Mouse (Mus musculus): ENCODE data around the gene Mrpl45.

Gene Mrpl45

DNA sequence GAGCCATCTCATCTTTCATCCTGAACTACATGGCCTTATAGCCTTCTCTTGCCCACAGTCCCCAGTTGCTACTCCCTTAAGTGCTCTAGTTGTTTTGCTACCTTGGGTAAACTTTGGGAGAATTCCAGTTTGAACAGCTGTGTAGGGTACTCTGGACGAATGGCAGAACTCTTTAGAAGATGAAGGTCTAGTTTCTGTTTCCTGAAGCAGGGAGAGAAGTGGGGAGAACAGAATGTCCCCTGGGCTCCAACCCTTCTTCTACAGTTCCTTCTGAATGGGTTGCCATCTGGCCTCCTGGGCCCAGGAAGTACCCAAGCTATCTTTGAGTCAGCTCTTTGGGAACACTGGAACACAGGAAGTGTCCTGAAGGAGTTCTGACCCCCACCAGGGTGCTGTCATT, 18.4 kb downstream of the Mrpl45 start:
- DNase-seq (ENCODE audit: low spot score in 2 of 2), result no peak

- no peak for DNase-seq (ENCODE audit: low spot score in 2 of 2)
These were observed 18.9 kb downstream of the Mrpl45 start for GRCm38 (mm10) chr11:97334400-97334799.

- DNase-seq (ENCODE audit: low spot score in 2 of 2), result no peak
These were observed 20.7 kb downstream of the Mrpl45 start for GRCm38 (mm10) chr11:97336238-97336637.

DNA sequence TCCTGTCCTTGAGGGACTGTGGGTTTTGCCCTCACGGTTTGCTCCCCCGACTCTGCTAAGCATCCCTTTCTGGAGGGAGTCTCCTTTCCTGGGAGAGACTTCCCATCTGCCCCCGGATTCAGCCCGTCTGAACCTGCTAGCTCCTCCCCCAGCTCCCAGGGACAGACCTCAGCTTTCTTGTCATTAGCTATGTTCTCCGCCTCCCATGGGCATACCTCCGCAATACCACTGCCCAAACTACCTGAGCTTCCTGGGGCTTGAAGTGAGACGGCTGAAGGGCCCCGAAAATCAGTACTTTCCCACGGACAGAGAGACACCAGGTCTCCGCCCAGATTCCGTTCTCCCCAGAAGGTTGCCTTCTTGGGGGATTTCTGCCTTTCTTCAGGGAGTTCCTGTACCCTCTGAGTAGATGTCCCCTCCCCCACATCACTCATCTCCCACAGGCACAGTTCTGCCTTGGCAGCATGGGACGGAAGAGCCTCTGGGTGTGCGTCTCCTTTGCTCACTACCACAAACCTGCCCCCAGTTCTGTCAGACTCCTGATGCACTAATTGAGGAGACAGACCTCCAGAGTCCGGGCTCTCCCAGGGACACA, 21.3 kb downstream of the Mrpl45 start:
- no peak for DNase-seq (ENCODE audit: low spot score in 2 of 2)

DNA sequence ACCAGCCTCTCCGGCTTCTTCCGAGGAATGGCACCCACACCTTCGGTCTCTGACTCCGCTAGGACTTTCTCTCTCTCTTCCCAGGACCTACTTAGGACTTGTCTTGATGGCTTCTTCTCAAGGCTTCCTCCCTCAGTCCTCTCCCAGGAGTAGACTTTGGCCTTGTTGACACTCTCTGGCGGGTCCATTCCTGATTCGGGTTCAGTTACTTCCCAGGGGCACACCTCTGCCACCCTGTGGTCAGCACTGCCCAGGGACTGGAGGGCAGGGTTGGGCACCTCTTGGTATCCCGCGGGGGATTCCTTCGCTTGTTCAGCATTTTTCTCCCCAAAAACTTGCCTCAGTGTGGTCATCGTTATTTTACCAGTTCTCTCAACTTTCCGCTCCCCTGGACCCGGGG, 21.8 kb downstream of the Mrpl45 start:
- no peak for DNase-seq (ENCODE audit: low spot score in 2 of 2)

GRCm38 (mm10) chr11:97338302-97338976, 22.9 kb downstream of the Mrpl45 start:
- DNase-seq (ENCODE audit: low spot score in 2 of 2), result no peak

- no peak for DNase-seq (ENCODE audit: low spot score in 2 of 2)
These were observed 23.4 kb downstream of the Mrpl45 start for GRCm38 (mm10) chr11:97338977-97339315.

- DNase-seq (ENCODE audit: low spot score in 2 of 2), result no peak
These were observed 27.7 kb downstream of the Mrpl45 start for GRCm38 (mm10) chr11:97343175-97343574.

DNA sequence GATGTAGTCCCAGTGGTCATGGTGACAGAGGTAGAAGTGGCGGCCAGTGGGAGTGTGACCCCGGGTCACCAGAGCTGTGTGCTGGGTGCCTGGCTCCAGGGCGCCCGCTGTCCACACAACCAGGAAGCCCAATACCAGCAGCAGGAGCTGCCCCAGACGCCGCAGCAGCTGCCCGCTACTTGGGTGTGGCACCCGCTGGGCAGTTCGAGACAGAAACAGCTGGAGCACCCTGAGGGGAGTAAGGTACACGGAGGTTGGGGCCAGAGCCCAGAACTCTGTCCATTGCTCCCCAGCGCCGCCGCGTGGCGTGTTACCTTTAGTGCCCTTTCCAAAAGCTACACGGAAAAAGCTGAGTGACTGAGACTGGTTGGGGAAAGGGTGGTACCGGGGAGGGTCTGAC, 28.1 kb downstream of the Mrpl45 start:
- peak; percentile 24 to 27 for DNase-seq (ENCODE audit: low spot score in 2 of 2)

DNA sequence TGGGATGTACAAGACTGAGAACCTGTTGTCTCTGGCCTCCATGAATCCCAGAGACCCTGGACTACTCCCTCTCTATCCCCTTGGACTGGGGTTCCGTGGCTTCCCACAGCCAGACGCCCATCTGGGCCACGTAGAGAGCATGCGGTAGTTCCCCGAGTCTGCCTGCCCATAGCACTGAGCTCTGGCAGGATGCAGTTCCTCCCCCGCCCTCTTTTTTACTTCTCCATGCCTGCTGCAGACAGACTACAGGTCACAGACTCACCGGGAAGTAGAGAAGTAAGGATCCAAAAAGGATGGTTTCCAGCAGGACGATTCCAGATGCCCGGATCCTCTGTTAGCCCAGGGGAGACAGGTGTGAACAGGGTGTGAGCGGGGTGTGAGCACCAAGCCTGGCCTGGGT, 29.9 kb downstream of the Mrpl45 start:
- DNase-seq (ENCODE audit: low spot score in 2 of 2), result no peak

DNA sequence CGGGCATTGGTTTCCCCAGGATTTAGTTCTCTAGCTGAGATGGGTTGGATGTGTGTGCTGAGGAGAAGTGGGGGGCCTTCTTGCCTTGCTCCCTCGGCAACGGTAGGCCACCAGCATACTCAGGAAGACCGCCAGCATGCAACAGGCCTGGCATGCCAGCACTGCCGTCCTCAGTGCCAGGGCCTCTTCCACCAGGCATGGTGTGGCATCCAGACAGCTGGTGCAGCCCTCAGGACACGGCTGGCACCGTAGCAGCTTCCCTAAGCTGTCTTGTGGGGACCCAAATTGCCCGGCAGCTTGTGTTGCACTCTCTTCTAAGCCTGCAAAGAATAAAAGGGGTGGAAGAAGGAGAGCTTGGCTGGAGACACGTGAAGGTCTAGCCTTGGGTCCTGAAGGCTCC, 30.9 kb downstream of the Mrpl45 start:
- no peak for DNase-seq (ENCODE audit: low spot score in 2 of 2)

DNA sequence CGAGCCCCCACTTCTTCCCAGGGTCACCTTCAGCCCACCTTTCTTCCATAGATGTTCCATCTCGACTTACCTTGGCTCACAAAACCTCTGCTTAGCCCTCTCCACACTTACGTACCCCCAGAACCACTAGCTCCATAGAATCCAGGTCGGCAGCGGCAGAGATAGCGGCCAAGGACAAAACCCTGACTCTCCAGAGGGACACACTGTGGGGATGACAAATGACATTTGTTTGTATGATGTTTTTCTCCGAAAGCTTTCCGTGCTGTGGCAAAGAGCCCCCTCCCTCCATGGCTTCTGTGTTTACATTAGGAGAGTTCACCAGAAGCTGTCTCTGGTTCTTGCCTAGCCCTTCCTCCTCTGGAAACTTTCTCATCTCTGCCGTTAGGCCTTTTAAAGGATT, 31.8 kb downstream of the Mrpl45 start:
- DNase-seq (ENCODE audit: low spot score in 2 of 2), result no peak

DNA sequence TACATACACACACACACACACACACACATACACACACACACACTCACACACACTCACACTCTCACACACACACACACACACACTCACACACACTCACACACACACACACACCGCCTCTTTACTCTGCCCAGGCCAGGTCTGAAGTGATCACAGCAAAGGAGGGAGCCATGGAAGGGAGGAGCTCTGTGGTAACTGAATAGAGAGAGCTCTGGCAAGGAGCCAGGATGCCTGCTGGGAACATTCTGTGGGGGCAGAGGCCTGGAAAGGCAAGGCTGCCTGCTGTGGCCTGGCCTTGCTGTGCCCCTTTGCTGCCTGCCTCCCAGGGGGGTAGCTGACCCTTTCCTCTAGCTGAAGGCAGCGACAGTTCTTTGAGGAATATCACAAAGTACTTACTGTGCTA, 34.5 kb downstream of the Mrpl45 start:
- no peak for DNase-seq (ENCODE audit: low spot score in 2 of 2)

GRCm38 (mm10) chr11:97352027-97352684, 36.6 kb downstream of the Mrpl45 start, which contains the start of gene Gpr179:
TSS of gene Gpr179 (minus strand) at chr11:97352077.
- no peak for DNase-seq (ENCODE audit: low spot score in 2 of 2)

DNA sequence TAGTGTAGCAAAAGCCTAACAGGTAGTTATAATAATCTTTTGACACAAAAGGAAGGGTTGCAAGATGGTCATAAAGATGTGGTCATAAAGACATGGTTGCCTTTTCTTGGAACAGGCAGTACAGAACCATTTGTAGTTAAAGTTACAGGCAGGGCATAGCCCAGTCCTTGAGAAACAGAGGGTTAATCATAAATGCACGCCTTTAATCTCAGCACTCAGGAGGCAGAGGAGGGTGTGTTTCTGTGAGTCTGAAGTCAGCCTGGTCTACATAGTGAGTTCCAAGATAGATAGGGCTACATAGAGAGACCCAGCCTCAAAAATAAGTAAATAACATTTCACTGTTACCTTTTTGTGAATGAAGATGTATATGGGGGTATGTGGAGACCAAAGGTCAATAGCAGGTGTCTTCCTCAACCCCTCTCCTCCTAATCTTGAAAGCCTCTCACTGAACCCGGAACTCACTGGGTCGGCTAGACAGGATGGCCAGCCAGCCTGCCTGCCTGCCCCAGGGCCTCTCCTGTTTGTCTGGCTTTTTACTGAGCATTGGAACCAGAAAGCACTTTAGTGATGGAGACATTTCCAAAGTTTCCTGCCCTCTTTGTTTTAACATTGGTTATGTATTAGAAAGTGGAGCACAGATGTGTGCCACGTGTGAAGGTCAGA, 37.5 kb downstream of the Mrpl45 start:
- no peak for DNase-seq (ENCODE audit: low spot score in 2 of 2)

GRCm38 (mm10) chr11:97354646-97355045, 39.1 kb downstream of the Mrpl45 start:
- DNase-seq (ENCODE audit: low spot score in 2 of 2), result no peak

DNA sequence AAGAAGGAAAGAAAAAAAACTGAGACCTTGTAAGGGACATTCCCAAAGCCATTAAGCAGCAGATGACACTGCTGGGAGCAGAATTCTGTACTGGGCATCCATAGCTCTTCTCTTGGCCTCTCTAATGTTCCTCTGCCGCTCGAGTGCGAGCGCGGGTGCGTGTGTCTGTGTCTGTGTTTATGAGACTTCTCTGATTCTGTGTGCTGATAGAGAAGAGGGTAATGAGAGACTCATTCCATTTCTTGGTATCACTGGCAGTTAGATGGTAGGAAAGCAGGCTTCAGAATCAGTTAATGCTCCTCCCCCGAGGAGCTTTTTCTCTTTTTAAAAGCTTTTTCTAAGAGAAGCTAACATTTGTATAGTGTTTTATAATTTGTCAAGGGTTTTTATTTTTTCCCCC, 39.7 kb downstream of the Mrpl45 start:
- no peak for DNase-seq (ENCODE audit: low spot score in 2 of 2)

GRCm38 (mm10) chr11:97357663-97358062, 42.1 kb downstream of the Mrpl45 start:
- DNase-seq (ENCODE audit: low spot score in 2 of 2), result peak; percentile 40 to 71

DNA sequence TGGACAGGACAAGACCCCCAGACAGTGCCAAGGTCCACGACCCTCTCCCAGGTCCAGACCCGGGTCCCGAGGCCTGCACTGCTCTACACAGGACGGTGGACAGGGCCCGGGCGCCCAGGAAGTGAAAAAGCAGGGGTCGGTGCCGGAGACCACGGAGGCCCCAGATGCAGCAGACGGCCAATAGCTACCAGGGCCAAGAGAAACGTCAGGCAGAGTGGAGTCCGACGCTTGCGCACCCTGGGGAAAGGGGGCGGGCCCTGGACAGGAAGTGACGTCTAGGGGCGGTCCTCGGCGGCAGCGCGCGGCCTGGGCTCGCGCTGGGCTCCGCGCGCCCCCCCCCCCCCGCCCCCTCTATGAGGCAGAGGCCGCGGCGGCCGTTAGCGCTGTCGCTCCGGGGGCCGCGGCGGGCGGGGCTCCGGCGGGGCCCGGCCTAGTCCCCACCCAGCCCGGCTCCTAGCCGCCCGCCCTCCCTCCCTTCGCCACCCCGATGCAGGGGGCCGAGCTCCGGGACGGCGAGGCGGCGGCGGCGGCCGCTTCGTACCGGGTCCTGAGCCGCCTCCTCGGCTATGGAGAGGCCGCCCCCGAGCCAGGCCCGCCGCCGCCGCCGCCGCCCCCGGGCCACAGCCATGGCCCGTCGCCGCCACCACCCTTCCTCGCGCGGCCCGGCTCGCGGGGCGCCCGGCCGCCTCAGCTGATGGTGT, 46.6 kb downstream of the Mrpl45 start, which contains the start of gene Socs7:
Gene Socs7 (plus strand): TSS at position 604 of the 701 bp plus-strand sequence.
- peak; percentile 92 to 93 for DNase-seq (ENCODE audit: low spot score in 2 of 2)

- peak in 1 of 2 experiments; percentile 33 for DNase-seq (ENCODE audit: low spot score in 2 of 2)
These were observed 47.1 kb downstream of the Mrpl45 start for GRCm38 (mm10) chr11:97362649-97362942.

GRCm38 (mm10) chr11:97362943-97363643, 47.6 kb downstream of the Mrpl45 start:
- DNase-seq (ENCODE audit: low spot score in 2 of 2), result peak in 1 of 2 experiments; percentile 26

- peak in 1 of 2 experiments; percentile 7 for DNase-seq (ENCODE audit: low spot score in 2 of 2)
These were observed 48.1 kb downstream of the Mrpl45 start for GRCm38 (mm10) chr11:97363644-97363995.
